Comparison of ENCODE assay signal across 15 mouse cellular contexts in genomic region chr11:110563272-110563671, GRCm38 (mm10).
DNase-seq lines count a peak whose midpoint lies in the region; ATAC-seq and TF ChIP-seq lines count a peak whose summit lies in the region.
"Had no signal": no experiment of that assay in that cellular context is flagged by ENCODE, and none has a peak within 500 bp of the region (broad histone marks: within the 10 kb centered on the region; RNA-seq: fewer than 3 reads in every experiment).

No protein-coding gene starts in this region.

- no peak for TF ChIP-seq CTCF in intestine, postnatal 0 days (IDR thresholded peaks at IDR 0.05; ENCODE audit: low read depth)

- H3K27me3 ChIP-seq in lung, embryonic 16.5 days (ENCODE audit: control insufficient read depth, insufficient read depth, low read depth, low read length), result no peaks in the 10 kb centered on the region
- no peaks in the 10 kb centered on the region for H3K27me3 ChIP-seq in intestine, postnatal 0 days (replicated peaks; ENCODE audit: control insufficient read depth, insufficient read depth, low read length)
- H3K27me3 ChIP-seq: forebrain, embryonic 12.5 days; limb, embryonic 15.5 days; midbrain, embryonic 15.5 days; neural tube, embryonic 15.5 days; Patski had no signal

- H3K9ac ChIP-seq in lung, embryonic 16.5 days (ENCODE audit: low read length), result no peak overlapping the region
- no peak overlapping the region for H3K9ac ChIP-seq in intestine, postnatal 0 days (ENCODE audit: low read depth, low read length)
- H3K9ac ChIP-seq: forebrain, embryonic 12.5 days; limb, embryonic 15.5 days; midbrain, embryonic 15.5 days; neural tube, embryonic 15.5 days had no signal

- WGBS in lung, embryonic 16.5 days, result 30% methylated on average over 12 of the region's 12 CpGs
- WGBS in intestine, postnatal 0 days, result 53% methylated on average over 12 of the region's 12 CpGs

- ATAC-seq in lung, embryonic 16.5 days (ENCODE audit: low read depth), result peak; percentile 23; the same call in 1 of the 2 replicates
- no peak for ATAC-seq in intestine, postnatal 0 days
- ATAC-seq in megakaryocyte progenitor cell, adult 5-6 weeks (replicated peaks; ENCODE audit: poor library complexity), result peak; percentile 55
- ATAC-seq: CD4-positive, CD25-positive, alpha-beta regulatory T cell, adult 4 months; midbrain, embryonic 15.5 days; Patski had no signal

- no peaks in the 10 kb centered on the region for H3K4me1 ChIP-seq in lung, embryonic 16.5 days (replicated peaks; ENCODE audit: control insufficient read depth, insufficient read depth, low read length)
- H3K4me1 ChIP-seq in intestine, postnatal 0 days (replicated peaks; ENCODE audit: control insufficient read depth, insufficient read depth, low read length), result no peaks in the 10 kb centered on the region
- H3K4me1 ChIP-seq: forebrain, embryonic 12.5 days; limb, embryonic 15.5 days; midbrain, embryonic 15.5 days; neural tube, embryonic 15.5 days had no signal

- no peak overlapping the region for H3K4me3 ChIP-seq in lung, embryonic 16.5 days (ENCODE audit: low read length)
- no peak overlapping the region for H3K4me3 ChIP-seq in intestine, postnatal 0 days (ENCODE audit: low read depth, low read length)
- H3K4me3 ChIP-seq: forebrain, embryonic 12.5 days; limb, embryonic 15.5 days; midbrain, embryonic 15.5 days; neural tube, embryonic 15.5 days had no signal

- no peak overlapping the region for H3K27ac ChIP-seq in lung, embryonic 16.5 days (ENCODE audit: low read length)
- no peak overlapping the region for H3K27ac ChIP-seq in intestine, postnatal 0 days (ENCODE audit: low read depth, low read length)
- H3K27ac ChIP-seq: forebrain, embryonic 12.5 days; limb, embryonic 15.5 days; midbrain, embryonic 15.5 days; neural tube, embryonic 15.5 days had no signal

- H3K4me2 ChIP-seq in lung, embryonic 16.5 days (ENCODE audit: low read depth, low read length), result 0 out of 2 replicates have a peak overlapping the region, but pooled peaks have one; percentile 11
- 0 out of 2 replicates have a peak overlapping the region, but pooled peaks have one; percentile 13 for H3K4me2 ChIP-seq in intestine, postnatal 0 days (replicated peaks; ENCODE audit: low read depth)
- H3K4me2 ChIP-seq: forebrain, embryonic 12.5 days; limb, embryonic 15.5 days; midbrain, embryonic 15.5 days; neural tube, embryonic 15.5 days had no signal

- no peaks in the 10 kb centered on the region for H3K36me3 ChIP-seq in lung, embryonic 16.5 days (ENCODE audit: control insufficient read depth, insufficient read depth, low read length)
- no peaks in the 10 kb centered on the region for H3K36me3 ChIP-seq in intestine, postnatal 0 days (ENCODE audit: control insufficient read depth, insufficient read depth)
- H3K36me3 ChIP-seq: forebrain, embryonic 12.5 days; limb, embryonic 15.5 days; midbrain, embryonic 15.5 days; neural tube, embryonic 15.5 days had no signal

- intact Hi-C loops in heart, postnatal 25 days (cut with DNase I), result no loop called here

- H3K9me3 ChIP-seq in lung, embryonic 16.5 days (ENCODE audit: control insufficient read depth, low read length), result no peaks in the 10 kb centered on the region
- H3K9me3 ChIP-seq in intestine, postnatal 0 days (ENCODE audit: control insufficient read depth), result no peaks in the 10 kb centered on the region
- H3K9me3 ChIP-seq: forebrain, embryonic 12.5 days; limb, embryonic 15.5 days; midbrain, embryonic 15.5 days; neural tube, embryonic 15.5 days had no signal

- DNase-seq in heart, adult 11 months, result peak; percentile 92
- no peak for DNase-seq in heart, postnatal 25 days (ENCODE audit: low spot score)
- DNase-seq in lung, postnatal 10 days, result no peak
- DNase-seq in cerebellum, adult 18-20 months, result no peak
- DNase-seq in c-Kit-positive CD71-positive TER-119-positive erythroid progenitor cells, embryonic 14.5 days (ENCODE audit: low spot score), result no peak
- DNase-seq: embryo, embryonic 11 days had no signal
